Mouse (Mus musculus) MEL (cell line): Measurements from ENCODE around the gene Slc44a4. TPM values are rescaled to one million over a fixed set of nuclear protein-coding genes. Genes with fewer than 3 reads are reported as not detected.
A peak's percentile ranks its signal among the peaks of the same experiment; 100 is the strongest.

Source experiments
- DNase-seq: peaks from one replicate; pipeline ENCODE4 v3.0.0; 2011; ENCODE audit warnings: low read depth, low spot score
- H3K27ac ChIP-seq: 2 replicates; pipeline ENCODE4 v1.5.1; 2012; ENCODE audit warnings: low read depth, mild to moderate bottlenecking, control low read depth, low read length, moderate library complexity; ENCODE audit not compliant: control insufficient read depth
- H3K27me3 ChIP-seq, 2 experiments: fragments of 150-350 bp in 1 of 2; sonication (generic) in 1 of 2; 2 replicates each; pipeline ENCODE4 v1.6.1; 2012; ENCODE audit warnings: low read length in 2 of 2, mild to moderate bottlenecking in 2 of 2, improper control_type of control experiment in 1 of 2, moderate library complexity in 1 of 2; ENCODE audit not compliant: insufficient read depth in 2 of 2, control insufficient read depth in 1 of 2
- H3K36me3 ChIP-seq, 2 experiments: 2 replicates each; pipeline ENCODE4 v1.6.1; 2012 to 2014; ENCODE audit warnings: low read length in 2 of 2, improper control_type of control experiment in 1 of 2, inconsistent platforms in 1 of 2, mild to moderate bottlenecking in 1 of 2; ENCODE audit not compliant: insufficient read depth in 2 of 2, control insufficient read depth in 1 of 2
- H3K4me1 ChIP-seq, 2 experiments: fragments of 150-350 bp in 1 of 2; sonication (generic) in 1 of 2; 2 replicates each; pipeline ENCODE4 v1.6.1; 2012; ENCODE audit warnings: low read length in 2 of 2, improper control_type of control experiment in 1 of 2, mild to moderate bottlenecking in 1 of 2; ENCODE audit not compliant: insufficient read depth in 2 of 2, control insufficient read depth in 1 of 2
- H3K4me3 ChIP-seq, 2 experiments: fragments of 150-350 bp in 1 of 2; sonication (generic) in 1 of 2; 2 replicates each; pipeline ENCODE4 v1.5.1; 2012; ENCODE audit warnings: low read depth in 2 of 2, low read length in 2 of 2, mild to moderate bottlenecking in 2 of 2, moderate library complexity in 2 of 2, control low read depth in 1 of 2, improper control_type of control experiment in 1 of 2; ENCODE audit not compliant: control insufficient read depth in 1 of 2, insufficient read depth in 1 of 2
- H3K79me2 ChIP-seq: 2 replicates; pipeline ENCODE4 v1.6.1; 2012; ENCODE audit warnings: mild to moderate bottlenecking, low read length, moderate library complexity; ENCODE audit not compliant: control insufficient read depth, poor library complexity, insufficient read depth
- H3K9ac ChIP-seq: 2 replicates; pipeline ENCODE4 v1.6.1; 2012; ENCODE audit warnings: low read depth, mild to moderate bottlenecking, control low read depth, low read length, moderate library complexity; ENCODE audit not compliant: control insufficient read depth, poor library complexity, severe bottlenecking
- H3K9me3 ChIP-seq: fragments of 150-350 bp; sonication (generic); replicated peaks from 2 replicates; pipeline ENCODE4 v1.6.1; 2012; ENCODE audit warnings: mild to moderate bottlenecking, low read length, improper control_type of control experiment, moderate library complexity; ENCODE audit not compliant: insufficient read depth
- CHD1 ChIP-seq: IDR thresholded peaks from 2 replicates; pipeline ENCODE4 v1.6.1; 2012; ENCODE audit warnings: low read depth, mild to moderate bottlenecking, inconsistent platforms, low read length, improper control_type of control experiment
- ETS1 ChIP-seq: IDR thresholded peaks from 2 replicates; pipeline ENCODE4 v1.6.1; 2012; ENCODE audit warnings: low read depth, mild to moderate bottlenecking, inconsistent platforms, low read length, improper control_type of control experiment, moderate library complexity
- JUND ChIP-seq: IDR thresholded peaks from 2 replicates; pipeline ENCODE4 v1.6.1; 2011; ENCODE audit warnings: low read depth, mild to moderate bottlenecking, improper control_type of control experiment, low read length
- MAX ChIP-seq: IDR thresholded peaks from 2 replicates; pipeline ENCODE4 v1.6.1; 2011; ENCODE audit warnings: low read length, improper control_type of control experiment
- MXI1 ChIP-seq: IDR thresholded peaks from 2 replicates; pipeline ENCODE4 v1.6.1; 2011; ENCODE audit warnings: mild to moderate bottlenecking, low read depth, low read length, improper control_type of control experiment
- MYC ChIP-seq: IDR thresholded peaks from 2 replicates; pipeline ENCODE4 v1.6.1; 2011; ENCODE audit warnings: low read depth, mild to moderate bottlenecking, low read length, improper control_type of control experiment, moderate library complexity
- NELFE ChIP-seq: IDR thresholded peaks from 2 replicates; pipeline ENCODE4 v1.6.1; 2011; ENCODE audit warnings: low read depth, low read length, improper control_type of control experiment
- POLR2AphosphoS2 ChIP-seq: IDR thresholded peaks from 2 replicates; pipeline ENCODE4 v1.6.1; 2011; ENCODE audit warnings: low read length, improper control_type of control experiment
- RAD21 ChIP-seq: IDR thresholded peaks from 2 replicates; pipeline ENCODE4 v1.6.1; 2011; ENCODE audit warnings: mild to moderate bottlenecking, low read depth, low read length, improper control_type of control experiment
- SIN3A ChIP-seq: IDR thresholded peaks from 2 replicates; pipeline ENCODE4 v1.6.1; 2012; ENCODE audit warnings: low read length, improper control_type of control experiment, inconsistent platforms
- polyA plus RNA-seq, 2 experiments: library from polyadenylated mRNA; stranded (reverse) in 1 of 2; unstranded in 1 of 2; fragments of >175 nt in 1 of 2; fragments of >200 nt in 1 of 2; gene quantifications; 2 replicates each; pipeline versions ENCODE4 v1.2.1 to v1.2.4; 2012; ENCODE audit warnings: low replicate concordance in 2 of 2, low read depth in 1 of 2; ENCODE audit not compliant: insufficient read length in 2 of 2, insufficient read depth in 1 of 2, missing spikeins in 1 of 2
- total RNA-seq: library from RNA; depleted of rRNA; stranded (reverse); fragments of 300-350 nt; gene quantifications from 2 replicates; pipeline ENCODE4 v1.2.3, GENCODE M21; 2012

The Slc44a4 gene
- total and polyA plus RNA-seq, 3 experiments, result 0.06 to 0.12 TPM; not detected in 1

- no peak; the same call in 1 of the 2 replicates for TF ChIP-seq NELFE
- TF ChIP-seq RAD21, result no peak
- TF ChIP-seq JUND, result no peak
These were observed 20.1 kb upstream of the Slc44a4 start (continued) for GRCm38 (mm10) chr17:34894074-34894597.

GRCm38 (mm10) chr17:34894801-34895530, 19.3 kb upstream of the Slc44a4 start:
- Histone ChIP-seq H3K79me2 (peaks cover 30% of the 10 kb centered on the region), H3K4me3 (peak overlapping the region; percentile 57 to 84), H3K36me3 (peaks cover 0 to 11% of the 10 kb centered on the region in 2 experiments; a peak in 2 of 4 replicates), H3K9ac (peak overlapping the region; percentile 84), H3K9me3 (no peaks in the 10 kb centered on the region), H3K27ac (peak overlapping the region; percentile 50; the same call in 1 of the 2 replicates), H3K4me1 (peaks cover 0 to 12% of the 10 kb centered on the region in 2 experiments; a peak in 3 of 4 replicates), H3K27me3 (no peaks in the 10 kb centered on the region)
- TF ChIP-seq NELFE, result peak; percentile 39
- 0 out of 2 replicates have a peak, but pooled peaks have one; percentile 32 for TF ChIP-seq MAX
- TF ChIP-seq ETS1, result no peak
- peak; percentile 22; the same call in 1 of the 2 replicates for TF ChIP-seq SIN3A
- peak; percentile 27; the same call in 1 of the 2 replicates for TF ChIP-seq MXI1
- TF ChIP-seq MYC, result no peak
- DNase-seq, result peak; percentile 57

GRCm38 (mm10) chr17:34895724-34896123, 18.5 kb upstream of the Slc44a4 start:
- no peaks in the 10 kb centered on the region for H3K9me3 ChIP-seq
- peaks cover 0 to 18% of the 10 kb centered on the region in 2 experiments; a peak in 3 of 4 replicates for H3K4me1 ChIP-seq
- no peak overlapping the region for H3K27ac ChIP-seq
- H3K79me2 ChIP-seq, result peaks cover 34% of the 10 kb centered on the region
- no peak for TF ChIP-seq MXI1
- no peaks in the 10 kb centered on the region for H3K27me3 ChIP-seq
- no peak overlapping the region for H3K9ac ChIP-seq
- DNase-seq, result no peak
- peaks cover 0 to 17% of the 10 kb centered on the region in 2 experiments; a peak in 2 of 4 replicates for H3K36me3 ChIP-seq
- H3K4me3 ChIP-seq, result no peak overlapping the region

GRCm38 (mm10) chr17:34896366-34896765, 17.9 kb upstream of the Slc44a4 start:
- H3K36me3 ChIP-seq, result peaks cover 0 to 17% of the 10 kb centered on the region in 2 experiments; a peak in 2 of 4 replicates
- no peaks in the 10 kb centered on the region for H3K27me3 ChIP-seq
- TF ChIP-seq SIN3A (0 out of 2 replicates have a peak, but pooled peaks have one; percentile 18), POLR2AphosphoS2 (peak; percentile 41; the same call in 1 of the 2 replicates), CHD1 (no peak)
- peaks cover 0 to 21% of the 10 kb centered on the region in 2 experiments; a peak in 3 of 4 replicates for H3K4me1 ChIP-seq
- H3K27ac ChIP-seq, result no peak overlapping the region
- H3K9me3 ChIP-seq, result no peaks in the 10 kb centered on the region
- DNase-seq, result peak; percentile 37
- no peak overlapping the region for H3K4me3 ChIP-seq
- H3K9ac ChIP-seq, result no peak overlapping the region
- peaks cover 34% of the 10 kb centered on the region for H3K79me2 ChIP-seq
